Mouse (Mus musculus) E14TG2a.4 (cell line): ENCODE measurements at regions not wholly inside any gene's neighbourhood (a gene's known extent, or its start where the extent isn't known, plus 50 kb on each side); places are given as distances from the start of the nearest gene placed in this dataset.

Experiments
- CTCF ChIP-seq: conservative IDR thresholded peaks from 2 replicates; pipeline ENCODE4 v1.5.1; 2014; ENCODE audit warnings: low read length
- POU5F1 ChIP-seq: IDR thresholded peaks from 2 replicates; pipeline ENCODE4 v1.6.1; 2014; ENCODE audit warnings: low read length, borderline replicate concordance

DNA sequence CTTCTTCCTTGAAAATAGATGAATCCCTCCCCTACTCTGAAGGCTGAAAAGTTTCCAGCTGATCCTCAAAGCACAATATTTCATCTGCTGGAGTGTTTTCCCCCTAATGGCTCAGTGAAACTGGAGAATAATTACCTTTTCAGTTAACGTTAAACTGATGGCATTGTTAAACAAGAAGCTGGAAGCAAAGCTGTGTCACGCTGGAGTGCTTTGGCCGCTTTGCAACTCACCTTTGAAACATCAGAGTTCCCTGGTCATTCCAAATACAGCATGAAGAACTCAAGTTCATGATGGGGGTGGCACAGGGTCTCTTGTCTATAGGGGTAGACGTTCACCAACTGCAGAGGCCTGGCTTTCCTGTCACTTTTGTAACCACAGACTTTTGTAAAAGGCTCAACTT lies 317.9 kb upstream of the Adam34 start:
- TF ChIP-seq CTCF (no peak), POU5F1 (no peak)
